Mouse (Mus musculus) lung, adult 2 months (tissue): ENCODE data around the gene Tbxas1.

ENCODE experiments used
- CTCF ChIP-seq: fragments of 200-500 bp; IDR thresholded peaks from 2 replicates; pipeline ENCODE4 v1.5.1; 2011; ENCODE audit warnings: mild to moderate bottlenecking, low read length, control low read depth; ENCODE audit not compliant: insufficient read depth
- POLR2A ChIP-seq: fragments of 200-500 bp; IDR thresholded peaks from 2 replicates; pipeline ENCODE4 v1.6.1; 2011; ENCODE audit warnings: low read depth, mild to moderate bottlenecking, control low read depth, low read length, borderline replicate concordance; ENCODE audit errors: extremely low read depth

GRCm38 (mm10) chr6:38906005-38906404 is 30.8 kb downstream of the Tbxas1 start:
- TF ChIP-seq CTCF (no peak), POLR2A (no peak)
